Mouse (Mus musculus): ENCODE measurements around the gene Atrnl1. TPM values are rescaled to one million over a fixed set of nuclear protein-coding genes. Genes with fewer than 3 reads are reported as not detected.

Atrnl1 gene
- polyA plus RNA-seq, 1 experiment from 2014 or later = 2.6 TPM

- Histone ChIP-seq H3K27me3 (ENCODE audit: control insufficient read depth, insufficient read depth, low read length) (no peaks in the 10 kb centered on the region), H3K4me3 (ENCODE audit: low read length) (no peak overlapping the region), H3K4me2 (ENCODE audit: low read depth, low read length) (no peak overlapping the region), H3K4me1 (ENCODE audit: control insufficient read depth, insufficient read depth, low read length) (peaks cover 7% of the 10 kb centered on the region), H3K27ac (ENCODE audit: low read length) (no peak overlapping the region), H3K9me3 (replicated peaks; ENCODE audit: control insufficient read depth, low read length) (no peaks in the 10 kb centered on the region), H3K36me3 (ENCODE audit: control insufficient read depth, insufficient read depth) (no peaks in the 10 kb centered on the region), H3K9ac (ENCODE audit: low read length) (no peak overlapping the region)
- WGBS = 87% methylated on average over 5 of the region's 5 CpGs
- peak; percentile 90 for ATAC-seq (replicated peaks; ENCODE audit: extremely low read depth, insufficient read depth, low FRiP score)
These were observed 315.5 kb downstream of the Atrnl1 start for GRCm38 (mm10) chr19:57926164-57926860.

- Histone ChIP-seq H3K4me2 (ENCODE audit: low read depth, low read length) (no peak overlapping the region), H3K27ac (ENCODE audit: low read length) (no peak overlapping the region), H3K4me1 (ENCODE audit: control insufficient read depth, insufficient read depth, low read length) (peaks cover 7% of the 10 kb centered on the region), H3K9ac (ENCODE audit: low read length) (no peak overlapping the region), H3K4me3 (ENCODE audit: low read length) (no peak overlapping the region), H3K27me3 (ENCODE audit: control insufficient read depth, insufficient read depth, low read length) (no peaks in the 10 kb centered on the region), H3K9me3 (replicated peaks; ENCODE audit: control insufficient read depth, low read length) (no peaks in the 10 kb centered on the region), H3K36me3 (ENCODE audit: control insufficient read depth, insufficient read depth) (no peaks in the 10 kb centered on the region)
- 56% methylated on average over 10 of the region's 10 CpGs for WGBS
- ATAC-seq (replicated peaks; ENCODE audit: extremely low read depth, insufficient read depth, low FRiP score) = no peak
These were observed 316.2 kb downstream of the Atrnl1 start for GRCm38 (mm10) chr19:57926941-57927471.

GRCm38 (mm10) chr19:57927566-57928523 lies 317.0 kb downstream of the Atrnl1 start:
- Histone ChIP-seq H3K36me3 (ENCODE audit: control insufficient read depth, insufficient read depth) (no peaks in the 10 kb centered on the region), H3K4me1 (ENCODE audit: control insufficient read depth, insufficient read depth, low read length) (peaks cover 7% of the 10 kb centered on the region), H3K9ac (ENCODE audit: low read length) (no peak overlapping the region), H3K4me2 (ENCODE audit: low read depth, low read length) (no peak overlapping the region), H3K27me3 (ENCODE audit: control insufficient read depth, insufficient read depth, low read length) (no peaks in the 10 kb centered on the region), H3K27ac (ENCODE audit: low read length) (no peak overlapping the region), H3K9me3 (replicated peaks; ENCODE audit: control insufficient read depth, low read length) (no peaks in the 10 kb centered on the region), H3K4me3 (ENCODE audit: low read length) (no peak overlapping the region)
- no peak for ATAC-seq (replicated peaks; ENCODE audit: extremely low read depth, insufficient read depth, low FRiP score)
- 59% methylated on average over 11 of the region's 11 CpGs for WGBS

- no peak for ATAC-seq (replicated peaks; ENCODE audit: extremely low read depth, insufficient read depth, low FRiP score)
- H3K4me1 ChIP-seq (ENCODE audit: control insufficient read depth, insufficient read depth, low read length) = no peaks in the 10 kb centered on the region
- H3K36me3 ChIP-seq (ENCODE audit: control insufficient read depth, insufficient read depth) = no peaks in the 10 kb centered on the region
- WGBS = 97% methylated on average over 4 of the region's 4 CpGs
- no peaks in the 10 kb centered on the region for H3K9me3 ChIP-seq (replicated peaks; ENCODE audit: control insufficient read depth, low read length)
- H3K27ac ChIP-seq (ENCODE audit: low read length) = no peak overlapping the region
- no peak overlapping the region for H3K4me3 ChIP-seq (ENCODE audit: low read length)
- no peaks in the 10 kb centered on the region for H3K27me3 ChIP-seq (ENCODE audit: control insufficient read depth, insufficient read depth, low read length)
- no peak overlapping the region for H3K4me2 ChIP-seq (ENCODE audit: low read depth, low read length)
- H3K9ac ChIP-seq (ENCODE audit: low read length) = no peak overlapping the region
These were observed 320.8 kb downstream of the Atrnl1 start for GRCm38 (mm10) chr19:57931626-57932025.

- Histone ChIP-seq H3K36me3 (ENCODE audit: control insufficient read depth, insufficient read depth) (no peaks in the 10 kb centered on the region), H3K4me3 (ENCODE audit: low read length) (no peak overlapping the region), H3K4me2 (ENCODE audit: low read depth, low read length) (no peak overlapping the region), H3K9me3 (replicated peaks; ENCODE audit: control insufficient read depth, low read length) (no peaks in the 10 kb centered on the region), H3K27me3 (ENCODE audit: control insufficient read depth, insufficient read depth, low read length) (no peaks in the 10 kb centered on the region), H3K4me1 (ENCODE audit: control insufficient read depth, insufficient read depth, low read length) (no peaks in the 10 kb centered on the region), H3K9ac (ENCODE audit: low read length) (no peak overlapping the region), H3K27ac (ENCODE audit: low read length) (no peak overlapping the region)
- ATAC-seq (replicated peaks; ENCODE audit: extremely low read depth, insufficient read depth, low FRiP score) = no peak
- WGBS = 86% methylated on average over 3 of the region's 3 CpGs
These were observed 326.0 kb downstream of the Atrnl1 start for GRCm38 (mm10) chr19:57936865-57937264.

GRCm38 (mm10) chr19:57939166-57939565 lies 328.3 kb downstream of the Atrnl1 start:
- Histone ChIP-seq H3K9me3 (replicated peaks; ENCODE audit: control insufficient read depth, low read length) (no peaks in the 10 kb centered on the region), H3K27ac (ENCODE audit: low read length) (no peak overlapping the region), H3K27me3 (ENCODE audit: control insufficient read depth, insufficient read depth, low read length) (no peaks in the 10 kb centered on the region), H3K4me2 (ENCODE audit: low read depth, low read length) (no peak overlapping the region), H3K4me3 (ENCODE audit: low read length) (no peak overlapping the region), H3K4me1 (ENCODE audit: control insufficient read depth, insufficient read depth, low read length) (no peaks in the 10 kb centered on the region), H3K9ac (ENCODE audit: low read length) (no peak overlapping the region), H3K36me3 (ENCODE audit: control insufficient read depth, insufficient read depth) (no peaks in the 10 kb centered on the region)
- ATAC-seq (replicated peaks; ENCODE audit: extremely low read depth, insufficient read depth, low FRiP score) = no peak
- WGBS = 64% methylated on average over 1 of the region's 1 CpGs

- Histone ChIP-seq H3K4me3 (ENCODE audit: low read length) (no peak overlapping the region), H3K27ac (ENCODE audit: low read length) (no peak overlapping the region), H3K9ac (ENCODE audit: low read length) (no peak overlapping the region), H3K27me3 (ENCODE audit: control insufficient read depth, insufficient read depth, low read length) (no peaks in the 10 kb centered on the region), H3K4me1 (ENCODE audit: control insufficient read depth, insufficient read depth, low read length) (no peaks in the 10 kb centered on the region), H3K9me3 (replicated peaks; ENCODE audit: control insufficient read depth, low read length) (no peaks in the 10 kb centered on the region), H3K36me3 (ENCODE audit: control insufficient read depth, insufficient read depth) (no peaks in the 10 kb centered on the region), H3K4me2 (ENCODE audit: low read depth, low read length) (no peak overlapping the region)
- no peak for ATAC-seq (replicated peaks; ENCODE audit: extremely low read depth, insufficient read depth, low FRiP score)
- 69% methylated on average over 8 of the region's 8 CpGs for WGBS
These were observed 330.7 kb downstream of the Atrnl1 start for GRCm38 (mm10) chr19:57941529-57941928.

GRCm38 (mm10) chr19:57942281-57942680 lies 331.4 kb downstream of the Atrnl1 start:
- ATAC-seq (replicated peaks; ENCODE audit: extremely low read depth, insufficient read depth, low FRiP score) = no peak
- H3K9me3 ChIP-seq (replicated peaks; ENCODE audit: control insufficient read depth, low read length) = no peaks in the 10 kb centered on the region
- H3K4me2 ChIP-seq (ENCODE audit: low read depth, low read length) = no peak overlapping the region
- no peak overlapping the region for H3K27ac ChIP-seq (ENCODE audit: low read length)
- H3K27me3 ChIP-seq (ENCODE audit: control insufficient read depth, insufficient read depth, low read length) = no peaks in the 10 kb centered on the region
- H3K36me3 ChIP-seq (ENCODE audit: control insufficient read depth, insufficient read depth) = no peaks in the 10 kb centered on the region
- WGBS = 88% methylated on average over 14 of the region's 14 CpGs
- H3K4me1 ChIP-seq (ENCODE audit: control insufficient read depth, insufficient read depth, low read length) = no peaks in the 10 kb centered on the region
- no peak overlapping the region for H3K9ac ChIP-seq (ENCODE audit: low read length)
- H3K4me3 ChIP-seq (ENCODE audit: low read length) = no peak overlapping the region

- no peak overlapping the region for H3K4me2 ChIP-seq (ENCODE audit: low read depth, low read length)
- no peaks in the 10 kb centered on the region for H3K9me3 ChIP-seq (replicated peaks; ENCODE audit: control insufficient read depth, low read length)
- no peaks in the 10 kb centered on the region for H3K27me3 ChIP-seq (ENCODE audit: control insufficient read depth, insufficient read depth, low read length)
- ATAC-seq (replicated peaks; ENCODE audit: extremely low read depth, insufficient read depth, low FRiP score) = no peak
- WGBS = 65% methylated on average over 2 of the region's 2 CpGs
- H3K9ac ChIP-seq (ENCODE audit: low read length) = no peak overlapping the region
- no peaks in the 10 kb centered on the region for H3K4me1 ChIP-seq (ENCODE audit: control insufficient read depth, insufficient read depth, low read length)
- no peak overlapping the region for H3K27ac ChIP-seq (ENCODE audit: low read length)
- H3K4me3 ChIP-seq (ENCODE audit: low read length) = no peak overlapping the region
- H3K36me3 ChIP-seq (ENCODE audit: control insufficient read depth, insufficient read depth) = 0 out of 2 replicates have a peak, but pooled peaks cover 2% of the 10 kb centered on the region
These were observed 332.5 kb downstream of the Atrnl1 start for GRCm38 (mm10) chr19:57943308-57943707.
